Mouse (Mus musculus) left cerebral cortex, adult 11 months (tissue): ENCODE measurements around the gene Efcab12.
"Not testable (repeated sequence)": the region's sequence is repeated elsewhere in the genome, so short reads cannot be mapped to it uniquely, and the experiment has no call there.

Experiments used
- DNase-seq: peaks from one replicate; pipeline ENCODE4 v3.0.0; 2022; ENCODE audit warnings: low spot score

The Efcab12 gene

GRCm38 (mm10) chr6:115845006-115845405 lies 6.8 kb upstream of the Efcab12 start:
- DNase-seq: no peak

- no peak for DNase-seq
These were observed 533 bp upstream of the Efcab12 start for GRCm38 (mm10) chr6:115838745-115839144.

- no peak for DNase-seq
These were observed 4.4 kb downstream of the Efcab12 start for GRCm38 (mm10) chr6:115833861-115834260.

DNA sequence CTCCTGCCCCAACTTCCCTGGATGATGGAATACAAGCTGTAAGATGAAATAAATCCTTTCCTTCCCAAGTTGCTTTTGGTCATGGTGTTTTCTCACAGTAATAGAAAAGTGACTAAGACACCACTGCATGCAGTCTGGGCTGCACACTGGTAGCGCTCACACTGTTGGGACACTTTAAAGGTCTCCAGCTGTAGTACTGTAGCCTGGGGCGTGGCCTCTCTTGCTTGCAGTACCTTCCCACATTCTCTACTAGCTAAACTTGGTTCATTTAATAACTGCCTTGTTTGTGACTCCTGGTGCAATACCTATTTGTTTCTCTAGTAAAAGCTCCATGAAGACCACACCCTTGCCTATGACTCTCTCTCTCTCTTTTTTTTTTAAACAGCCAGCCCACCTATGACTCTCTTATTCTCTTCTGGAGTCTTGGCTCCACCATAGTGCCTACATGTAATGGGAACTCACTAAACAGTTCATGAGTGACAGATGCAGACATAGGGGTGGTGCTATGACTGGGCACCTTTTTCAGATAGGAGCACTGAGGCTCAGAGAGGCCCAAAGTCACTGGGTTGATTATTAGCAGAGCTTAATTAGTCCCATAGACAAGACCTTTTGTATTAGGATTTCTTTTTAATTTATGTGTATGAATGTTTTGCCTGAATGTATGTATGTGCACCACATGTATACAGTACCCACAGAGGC lies 5.9 kb downstream of the Efcab12 start:
- no peak for DNase-seq

- DNase-seq: no peak
These were observed 7.2 kb downstream of the Efcab12 start for GRCm38 (mm10) chr6:115830779-115831601.

DNA sequence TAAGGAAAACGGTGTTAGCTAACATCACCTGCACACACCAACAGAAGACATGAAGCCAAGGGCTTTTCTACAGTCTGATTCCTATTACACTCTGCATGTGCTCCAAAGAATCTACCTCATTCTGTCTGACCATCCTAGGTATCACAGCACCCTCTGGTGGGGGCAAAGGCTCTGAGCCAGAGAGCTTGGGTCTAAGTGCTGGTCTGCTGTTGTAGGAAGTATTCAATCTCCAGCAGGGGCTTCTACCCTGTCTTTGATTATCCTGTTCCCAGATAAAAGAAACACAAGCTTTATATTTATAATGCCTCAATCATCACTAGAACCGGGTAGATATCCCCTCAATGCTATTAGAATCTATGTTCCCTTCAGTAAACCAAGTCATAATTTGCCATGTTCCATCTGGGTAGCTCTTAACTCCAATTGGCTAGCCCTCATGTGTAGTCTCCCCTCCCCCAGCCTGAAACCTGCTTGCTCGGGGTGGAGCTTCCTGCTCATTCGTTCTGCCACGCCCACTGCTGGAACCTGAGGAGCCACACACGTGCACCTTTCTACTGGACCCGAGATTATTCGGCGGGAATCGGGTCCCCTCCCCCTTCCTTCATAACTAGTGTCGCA lies 14.3 kb downstream of the Efcab12 start:
- DNase-seq: not testable (repeated sequence)

GRCm38 (mm10) chr6:115821216-115821993 lies 16.8 kb downstream of the Efcab12 start:
- DNase-seq: no peak

DNA sequence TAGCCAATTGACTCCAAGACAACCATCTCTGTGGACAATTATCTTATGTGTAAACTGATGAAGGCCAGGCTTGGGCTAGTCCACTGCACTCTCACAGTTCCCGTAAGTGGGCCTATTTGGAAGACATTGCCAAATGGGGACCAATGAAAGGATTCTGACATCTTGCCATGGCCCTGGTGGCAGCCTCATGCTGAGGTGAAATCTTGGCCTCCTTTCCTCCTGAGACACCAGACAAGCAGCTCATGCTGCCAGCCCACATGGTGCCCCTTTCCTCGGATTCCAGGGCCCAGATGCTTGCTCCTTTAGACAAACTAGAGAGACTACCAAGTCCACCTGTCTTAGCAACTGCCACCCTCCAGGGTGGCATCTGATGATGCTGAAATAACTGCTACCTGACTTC lies 20.1 kb downstream of the Efcab12 start:
- DNase-seq: no peak

GRCm38 (mm10) chr6:115815041-115815440 lies 23.2 kb downstream of the Efcab12 start:
- no peak for DNase-seq

- DNase-seq: peak; percentile 53
These were observed 24.1 kb downstream of the Efcab12 start for GRCm38 (mm10) chr6:115814104-115814503.

DNA sequence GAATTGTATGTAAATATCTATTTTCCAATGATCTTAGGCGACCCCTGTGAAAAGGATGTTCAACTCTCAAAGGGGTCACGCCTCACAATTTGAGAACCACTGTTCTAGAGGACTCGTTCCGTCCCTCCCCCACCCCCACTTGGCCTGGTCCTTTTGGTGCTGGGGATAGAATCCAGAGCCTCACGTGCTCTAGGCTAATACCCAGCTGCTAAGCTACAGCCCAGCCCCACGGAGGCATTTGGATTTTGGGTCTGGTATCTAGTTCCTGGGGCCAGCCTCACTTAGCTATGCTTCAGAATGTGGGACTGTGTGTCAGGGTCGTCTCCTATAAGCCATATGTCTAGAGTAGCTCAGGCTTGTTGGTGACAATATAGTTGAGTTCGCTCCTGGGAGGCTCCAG lies 26.6 kb downstream of the Efcab12 start:
- no peak for DNase-seq

- DNase-seq: peak; percentile 80
These were observed 29.6 kb downstream of the Efcab12 start, which contains the start of gene Rpl32 for GRCm38 (mm10) chr6:115808488-115809231. Gene Rpl32 (minus strand): TSS chr6:115808747.

DNA sequence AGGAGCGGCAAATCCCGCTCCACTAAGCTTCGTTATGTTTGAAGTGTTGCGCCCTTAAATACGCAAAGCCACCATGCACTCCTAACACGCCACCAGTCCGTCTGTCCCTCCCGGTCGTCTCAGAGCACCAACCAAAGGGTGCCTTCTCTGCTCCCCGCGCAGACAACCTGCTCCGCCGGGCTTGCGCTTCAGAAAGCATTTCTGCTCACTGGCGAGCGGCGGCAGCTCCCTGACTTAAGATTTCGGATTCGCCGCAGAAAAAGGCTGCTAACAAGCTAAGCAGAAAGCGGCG lies 30.1 kb downstream of the Efcab12 start:
- DNase-seq: no peak

DNA sequence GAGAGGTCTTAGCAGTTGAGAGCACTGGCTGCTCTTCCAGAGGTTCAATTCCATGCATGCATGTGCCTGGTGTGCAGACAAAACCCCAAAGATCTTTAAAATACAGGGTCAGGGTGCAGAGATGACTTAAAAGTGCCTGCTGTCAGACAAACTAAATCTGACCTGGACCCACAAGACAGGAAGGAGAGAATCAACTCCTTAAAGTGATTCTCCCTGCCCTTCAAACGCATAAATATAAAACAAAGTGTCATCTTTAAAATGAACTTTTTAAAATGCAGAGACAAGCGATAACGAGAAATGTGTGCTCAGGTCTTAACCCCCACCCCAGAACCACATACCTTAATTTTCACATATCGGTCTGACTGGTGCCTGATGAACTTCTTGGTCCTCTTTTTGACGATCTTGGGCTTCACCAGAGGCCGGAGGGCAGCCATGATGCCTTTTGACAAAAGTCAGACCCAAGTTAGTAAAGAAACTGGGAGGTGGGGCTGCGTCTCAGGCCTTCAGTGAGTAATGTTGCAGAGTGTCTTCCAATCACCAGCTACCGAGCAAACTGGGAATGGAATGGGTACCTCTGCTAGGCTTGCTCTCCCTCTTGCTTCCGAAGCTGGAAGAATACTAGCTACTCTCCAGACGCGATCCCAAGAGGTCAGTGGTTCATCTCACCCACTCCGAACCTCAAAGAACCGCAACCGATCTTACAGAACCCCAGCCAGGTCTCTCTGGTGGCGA lies 30.6 kb downstream of the Efcab12 start:
- no peak for DNase-seq

DNA sequence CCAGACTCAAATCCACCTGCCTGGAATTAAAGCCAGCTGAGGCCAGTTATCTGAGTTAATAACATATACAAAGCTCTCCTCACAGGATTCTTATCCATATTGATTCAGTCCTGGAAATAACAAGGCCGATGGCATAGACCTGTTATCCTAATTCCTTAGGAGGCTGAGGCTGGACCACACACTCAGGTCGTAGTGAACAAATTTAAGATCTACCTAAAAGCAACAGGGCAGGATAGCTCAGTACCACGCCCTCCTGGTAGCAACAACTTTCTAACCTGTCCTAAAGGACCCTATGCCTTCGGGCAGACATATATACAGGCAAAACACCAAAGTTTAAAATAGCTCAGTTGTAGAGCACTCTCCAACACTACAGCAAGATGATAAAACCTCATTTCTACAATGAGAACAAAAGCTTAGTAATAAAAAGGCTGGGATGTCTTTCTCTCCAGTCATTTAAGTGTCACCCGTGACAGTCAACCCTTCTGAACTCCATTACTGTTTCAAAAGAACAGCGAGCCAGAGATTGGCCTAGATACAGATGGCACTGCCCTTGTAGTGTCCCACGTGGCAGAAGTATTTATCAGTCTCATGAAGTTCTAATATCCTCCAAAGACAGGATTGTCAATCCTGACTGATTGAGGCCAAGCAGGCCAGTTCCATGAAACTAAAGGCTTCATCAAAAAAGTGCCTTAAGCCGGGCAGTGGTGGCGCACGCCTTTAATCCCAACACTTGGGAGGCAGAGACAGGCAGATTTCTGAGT lies 33.6 kb downstream of the Efcab12 start:
- DNase-seq: no peak

GRCm38 (mm10) chr6:115803541-115804382 lies 34.5 kb downstream of the Efcab12 start:
- peak; percentile 67 for DNase-seq

DNA sequence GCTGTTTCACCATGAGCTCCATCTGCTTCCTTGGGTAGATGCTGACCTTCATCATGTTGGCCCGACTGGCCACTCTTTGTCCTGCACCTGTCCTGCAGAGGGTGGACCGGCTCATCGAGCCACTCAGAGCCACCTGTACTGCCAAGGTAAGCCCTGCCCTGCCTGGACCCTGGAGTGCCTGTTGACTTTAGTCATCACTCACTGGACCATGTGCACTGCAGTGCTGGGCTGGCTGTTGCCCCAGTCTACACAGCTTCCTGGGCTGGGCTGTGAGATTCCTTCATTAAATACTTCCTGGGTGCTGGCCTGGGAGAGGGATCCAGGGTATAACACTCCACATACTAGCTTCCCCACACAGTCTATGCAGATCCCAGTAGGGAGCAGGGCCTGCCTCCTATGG lies 36.4 kb downstream of the Efcab12 start:
- DNase-seq: no peak

- no peak for DNase-seq
These were observed 45.5 kb downstream of the Efcab12 start for GRCm38 (mm10) chr6:115792691-115793215.
